Mouse (Mus musculus) heart, postnatal 25 days (tissue): ENCODE measurements around the gene Sgce. TPM values are rescaled to one million over a fixed set of nuclear protein-coding genes. Genes with fewer than 3 reads are reported as not detected.
"Not testable (repeated sequence)": the region's sequence is repeated elsewhere in the genome, so short reads cannot be mapped to it uniquely, and the experiment has no call there.

ENCODE experiments used
- DNase-seq: peaks from one replicate; pipeline ENCODE4 v3.0.0; 2022; ENCODE audit warnings: low spot score
- intact Hi-C: fragments of 180-260 bp; cut with DNase I; formaldehyde crosslinking; loops from one replicate; pipeline ENCODE4 v1.15.1; 2025
- total RNA-seq, 2 experiments: library from RNA; stranded (reverse); gene quantifications; 2 replicates each; pipeline ENCODE4 v1.2.3; 2021

Gene Sgce
- total RNA-seq, 2 experiments from 2014 or later: 19.4 to 22.7 TPM

GRCm38 (mm10) chr6:4655924-4656323 lies 91.1 kb downstream of the Sgce start:
- intact Hi-C loops: no loop called here
- DNase-seq: no peak

DNA sequence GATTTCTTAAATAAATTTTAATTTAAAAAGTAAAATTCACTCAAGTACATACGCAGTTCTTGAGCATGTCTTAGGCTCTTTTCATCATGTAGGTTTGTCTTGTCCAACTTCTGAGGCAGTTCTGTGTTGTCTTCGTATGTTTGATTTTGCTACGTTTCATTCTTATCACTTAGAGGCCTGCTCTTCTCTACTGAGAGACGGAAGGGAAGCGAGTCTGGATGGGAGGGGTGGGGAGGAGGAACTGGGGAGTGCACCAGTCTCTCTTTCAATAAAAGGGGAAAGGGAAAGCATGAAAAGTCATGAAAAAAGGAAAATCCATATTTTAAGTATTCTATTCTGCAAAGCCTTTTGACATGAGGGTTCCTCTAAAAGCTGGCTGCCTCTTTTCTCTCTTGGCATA lies 91.5 kb downstream of the Sgce start:
- no peak for DNase-seq

GRCm38 (mm10) chr6:4653741-4654140 lies 93.3 kb downstream of the Sgce start:
- intact Hi-C loops, DNase-seq: not testable (repeated sequence)

More for the DNA sequence above, 91.5 kb downstream of the Sgce start:
- intact Hi-C loops: no loop called here

GRCm38 (mm10) chr6:4652596-4653134 lies 94.3 kb downstream of the Sgce start:
- no peak for DNase-seq
- intact Hi-C loops: no loop called here

DNA sequence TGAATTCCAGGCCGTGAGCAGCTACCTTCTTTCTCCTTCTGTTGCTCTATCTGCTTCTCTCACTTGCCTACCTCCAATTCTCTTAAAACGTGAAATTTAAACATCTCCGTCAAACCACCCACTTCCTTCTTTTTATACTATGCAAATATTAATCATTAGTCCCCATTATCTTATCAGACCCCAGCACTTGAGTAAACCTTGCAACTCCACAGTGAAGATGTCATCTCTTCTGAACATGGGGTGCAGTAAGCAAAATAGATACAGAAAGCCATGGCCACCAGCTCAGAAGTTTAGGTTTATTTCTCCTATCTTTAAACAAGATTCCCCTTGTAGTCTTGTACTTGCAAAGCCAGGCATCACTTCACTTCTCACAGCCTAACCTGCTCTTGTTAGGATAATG lies 99.7 kb downstream of the Sgce start:
- intact Hi-C loops: no loop called here

DNA sequence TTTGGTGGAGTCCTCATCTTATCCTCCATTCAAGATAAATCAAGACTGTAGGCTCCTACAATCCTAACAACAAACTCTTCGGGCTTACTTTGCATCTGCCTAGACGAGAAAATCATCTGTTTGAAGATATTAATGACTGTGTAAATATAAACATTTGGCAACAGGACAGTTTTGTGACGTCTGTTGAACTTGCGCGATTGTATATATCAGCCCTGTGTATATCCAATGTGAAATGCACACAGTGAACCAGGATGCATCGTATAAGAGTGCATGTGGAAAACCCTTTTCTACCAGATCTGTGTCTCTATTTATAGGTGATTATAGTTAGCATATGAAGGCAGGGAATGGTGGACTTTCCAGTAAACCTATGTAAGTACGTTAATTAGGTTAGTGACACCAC lies 104.9 kb downstream of the Sgce start:
- intact Hi-C loops: no loop called here
- DNase-seq: no peak

More for the DNA sequence above, 99.7 kb downstream of the Sgce start:
- DNase-seq: no peak

GRCm38 (mm10) chr6:4634804-4635203 lies 112.2 kb downstream of the Sgce start:
- no peak for DNase-seq

GRCm38 (mm10) chr6:4633189-4633588 lies 113.8 kb downstream of the Sgce start:
- intact Hi-C loops: no loop called here
- no peak for DNase-seq

More at GRCm38 (mm10) chr6:4634804-4635203, 112.2 kb downstream of the Sgce start:
- intact Hi-C loops: no loop called here

DNA sequence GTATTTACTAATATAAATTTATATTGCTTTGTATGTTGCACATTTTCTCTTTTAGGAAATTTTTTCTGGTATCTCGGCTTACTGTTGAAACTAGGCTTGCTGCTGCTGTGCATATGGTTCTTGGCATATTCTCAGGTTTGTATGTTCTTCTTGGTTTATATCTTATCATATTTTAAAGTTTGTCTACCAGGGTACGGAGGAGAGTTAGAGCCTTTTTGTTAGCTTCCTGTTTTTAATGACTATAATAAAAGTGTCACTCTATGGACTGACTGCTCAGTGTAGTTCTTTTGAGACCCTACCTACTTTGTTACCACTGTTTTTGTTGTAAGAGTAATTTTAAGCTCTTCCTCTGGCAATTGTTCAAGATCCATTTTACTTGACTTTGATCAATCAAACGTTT lies 115.5 kb downstream of the Sgce start:
- intact Hi-C loops: no loop called here
- no peak for DNase-seq

Other genes starting within 250 kb of the Sgce start
- 100 to 1,000 TPM; 176 to 187 TPM for gene Col1a2, start 242.4 kb downstream of the Sgce start, total RNA-seq
- 10 to 100 TPM; 21.7 to 26.0 TPM for gene Casd1, start 146.4 kb downstream of the Sgce start, total RNA-seq
- 1 to 10 TPM; 1.2 TPM for gene Peg10, start 99 bp upstream of the Sgce start, total RNA-seq
- gene Ppp1r9a, start 155.7 kb upstream of the Sgce start, total RNA-seq: 10 to 100 TPM; 11.8 to 12.7 TPM